Mouse (Mus musculus): ENCODE measurements around the gene Actr1a.

Actr1a gene

DNA sequence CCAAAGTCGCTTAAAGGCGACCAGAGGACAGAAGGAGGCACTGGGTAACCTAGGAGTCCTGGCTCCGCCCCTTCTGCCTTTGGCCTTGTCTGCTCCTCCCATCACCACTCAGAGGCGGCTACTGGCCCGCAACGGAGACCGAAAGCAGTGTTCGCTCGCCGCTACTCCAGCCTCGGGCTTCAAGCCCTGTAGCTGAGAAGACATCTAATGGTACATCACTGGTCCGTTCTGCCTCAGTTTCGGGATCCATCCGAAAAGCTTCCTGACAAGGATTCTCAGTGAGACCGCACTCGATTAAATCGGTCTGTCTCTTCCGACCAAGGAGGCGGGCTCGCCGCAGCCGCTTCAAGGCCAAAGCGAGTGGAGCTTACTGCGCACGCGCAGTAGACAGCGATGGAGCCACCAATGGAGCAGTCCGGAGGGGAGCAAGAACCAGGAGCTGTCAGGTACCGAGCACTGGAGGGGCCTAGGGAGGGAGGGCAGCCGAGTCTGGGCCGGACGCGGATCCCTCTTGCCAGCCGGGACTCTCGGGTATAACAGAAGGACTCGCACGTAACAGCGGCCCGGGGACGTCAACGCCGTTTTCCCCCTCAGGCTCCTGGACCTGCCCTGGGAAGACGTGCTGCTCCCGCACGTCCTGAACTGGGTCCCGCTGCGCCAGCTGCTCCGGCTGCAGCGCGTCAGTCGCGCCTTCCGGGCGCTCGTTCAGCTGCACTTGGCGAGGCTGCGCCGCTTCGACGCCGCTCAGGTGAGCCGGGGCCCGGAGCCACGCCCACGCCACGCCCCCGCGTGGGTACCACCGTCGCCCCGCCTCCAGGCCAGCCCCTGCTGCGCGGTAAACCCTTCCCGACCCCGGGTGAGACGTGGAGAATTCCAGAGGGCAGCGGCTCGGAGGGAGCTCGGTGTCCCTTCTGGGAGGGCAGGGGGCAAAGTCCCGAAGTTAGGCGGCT is 67.2 kb downstream of the Actr1a start, which contains the start of gene Fbxl15:
Fbxl15 (plus strand) TSS at position 104 of the 950 bp plus-strand sequence.
- POLR2A ChIA-PET: interaction anchor here (0.5 to 3.5 kb wide), 67 partner anchors 9 to 1752 kb away, joined by 3 to 39 read pairs (median 4); partner anchors contain the start of genes Cuedc2 (in 4 of the 4), Gbf1 (in 3 of the 4), Nfkb2 (in 3 of the 4) and Mfsd13a (in 2 of the 4)

DNA sequence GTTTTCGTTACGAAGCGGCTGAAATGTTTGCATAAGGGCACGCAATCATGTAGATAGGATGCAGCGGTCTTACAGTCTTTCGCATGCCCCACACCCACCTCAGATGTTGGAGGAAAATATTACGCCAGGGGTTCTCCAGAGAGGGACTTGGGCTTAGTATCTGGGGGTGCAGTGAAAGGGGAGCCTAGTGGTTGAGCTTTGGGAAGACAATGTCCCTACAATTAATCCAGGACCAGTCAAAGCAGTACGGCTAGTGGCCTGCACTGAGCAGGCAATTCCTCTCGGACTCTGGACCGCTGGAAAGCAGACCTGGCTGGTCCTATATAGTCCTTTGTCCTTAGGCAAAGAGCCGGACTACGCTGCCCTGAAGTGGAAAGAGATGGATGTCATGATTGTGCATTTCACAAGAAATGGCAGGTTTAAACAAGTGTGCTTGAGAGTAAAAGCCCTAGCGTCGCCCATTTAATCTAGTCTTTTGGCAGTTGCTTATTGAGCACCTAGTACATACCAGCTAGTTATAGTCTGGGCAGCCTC is 68.0 kb downstream of the Actr1a start:
- ChIA-PET POLR2A (interaction anchor here (0.5 to 3.5 kb wide), 43 partner anchors 8 to 1752 kb away, joined by 3 to 39 read pairs (median 6); partner anchors contain the start of genes Cuedc2 (in 4 of the 4), Nfkb2 (in 3 of the 4), Gbf1 (in 2 of the 4) and Sufu (in 2 of the 4)), CTCF (interaction anchor here in 3 of 4 experiments (1.1 to 3.1 kb wide), 16 partner anchors 8 to 245 kb away, joined by 3 to 14 read pairs (median 5); partner anchors contain the start of genes Cuedc2 (in 2 of the 3), Nfkb2 (in 2 of the 3) and Sufu (in 1 of the 3))

More for the DNA sequence above, 67.2 kb downstream of the Actr1a start, which contains the start of gene Fbxl15:
- CTCF ChIA-PET: interaction anchor here (0.6 to 3.1 kb wide), 28 partner anchors 9 to 1010 kb away, joined by 3 to 14 read pairs (median 4); partner anchors contain the start of genes Nfkb2 (in 3 of the 4), Cuedc2 (in 2 of the 4), Sufu (in 2 of the 4) and Pitx3 (in 1 of the 4)
